Mouse (Mus musculus): ENCODE data around the gene Ctsz.

DNA sequence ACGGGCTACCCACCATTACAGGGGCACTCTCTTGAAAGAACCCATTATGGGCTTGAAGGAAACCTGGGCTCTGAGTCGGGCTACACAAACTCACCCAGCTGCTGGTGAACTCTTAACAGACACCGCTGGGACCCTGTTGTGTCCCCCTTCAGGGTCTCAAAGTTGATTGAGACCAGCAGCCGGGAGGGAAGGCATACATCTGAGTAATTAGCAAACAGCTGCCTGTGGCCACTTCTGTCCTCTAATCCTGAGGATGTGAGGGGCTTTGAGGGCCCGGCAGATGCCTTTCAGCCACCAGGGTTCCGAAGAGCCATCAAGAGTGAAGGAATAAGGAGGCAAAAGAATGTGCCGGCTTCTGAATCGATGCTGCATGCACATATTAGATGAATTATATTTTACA, 8.1 kb upstream of the Ctsz start:
- TF ChIP-seq CTCF (IDR thresholded peaks at IDR 0.05 in 2 of 3, conservative IDR thresholded peaks at IDR 0.05 in 1 of 3; ENCODE audit: control insufficient read depth in 1 of 3, insufficient read depth in 1 of 3, low read depth in 2 of 3, low read length in 3 of 3, poor library complexity in 1 of 3, severe bottlenecking in 1 of 3) (no peak), MEF2A (IDR thresholded peaks at IDR 0.05; ENCODE audit: extremely low read depth, insufficient replicate concordance, low read depth, low read length, poor library complexity, severe bottlenecking) (no peak), POLR2A (IDR thresholded peaks at IDR 0.05; ENCODE audit: control insufficient read depth in 1 of 2, insufficient read depth in 1 of 2, low read depth in 1 of 2, low read length in 2 of 2, poor library complexity in 1 of 2) (no peak), ZC3H11A (IDR thresholded peaks at IDR 0.05; ENCODE audit: low read depth, low read length) (no peak), UBTF (IDR thresholded peaks at IDR 0.05; ENCODE audit: borderline replicate concordance, insufficient read depth, low read depth, low read length) (no peak), TAL1 (IDR thresholded peaks at IDR 0.05; ENCODE audit: low read length) (no peak), GATA1 (IDR thresholded peaks at IDR 0.05; ENCODE audit: low read depth, low read length) (no peak), ZMIZ1 (IDR thresholded peaks at IDR 0.05; ENCODE audit: low read depth, low read length) (no peak), E2F4 (IDR thresholded peaks at IDR 0.05; ENCODE audit: borderline replicate concordance, low read depth, low read length) (no peak)

Measured in MEL (cell line).